Mouse (Mus musculus): ENCODE measurements around the gene Gse1.
"Not testable (repeated sequence)": the region's sequence is repeated elsewhere in the genome, so short reads cannot be mapped to it uniquely, and the experiment has no call there.

GRCm38 (mm10) chr8:120334261-120334660 is 106.0 kb downstream of the Gse1 start:
- not testable (repeated sequence) for TF ChIP-seq CTCF (conservative IDR thresholded peaks at IDR 0.05; ENCODE audit: low read length); POU5F1 (IDR thresholded peaks at IDR 0.05; ENCODE audit: borderline replicate concordance, low read length); NANOG (IDR thresholded peaks at IDR 0.05; ENCODE audit: borderline replicate concordance, low read length)

Measured in E14TG2a.4 (cell line).